Mouse (Mus musculus) adrenal gland, adult 10 weeks (tissue): Measurements from ENCODE around the gene Arhgap17. TPM values are rescaled to one million over a fixed set of nuclear protein-coding genes. Genes with fewer than 3 reads are reported as not detected.

Source experiments
- polyA plus RNA-seq: library from polyadenylated mRNA; stranded (reverse); fragments of 350-450 nt; fragmentation: Illumina TruSeq; extraction: RNeasy Lipid Tissue Mini Kit (QIAGEN cat#74804); gene quantifications from one replicate; pipeline ENCODE4 v1.2.3, GENCODE M21; 2014; ENCODE audit warnings: low read depth, low replicate concordance

Gene Arhgap17
- polyA plus RNA-seq = 36.5 TPM

GRCm38 (mm10) chr7:123369759-123370481, at the start of gene Arhgap17, which contains the start of gene Lcmt1:
Gene Arhgap17, minus strand, starts transcription at chr7:123369915.
Gene Lcmt1, plus strand, starts transcription at chr7:123369784.

Other genes starting within 250 kb of the Arhgap17 start
- 53.2 TPM for gene Tnrc6a, start 246.0 kb downstream of the Arhgap17 start, polyA plus RNA-seq
- not detected for gene Slc5a11, start 155.1 kb downstream of the Arhgap17 start, polyA plus RNA-seq
- 55.3 TPM for gene Lcmt1, start 131 bp downstream of the Arhgap17 start, polyA plus RNA-seq
- gene Aqp8, start 92.4 kb upstream of the Arhgap17 start, polyA plus RNA-seq = not detected
- 2.3 TPM for gene Zkscan2, start 130.5 kb upstream of the Arhgap17 start, polyA plus RNA-seq